Mouse (Mus musculus) adrenal gland, postnatal 4 days (tissue): ENCODE measurements around the gene Xrcc6. TPM values are rescaled to one million over a fixed set of nuclear protein-coding genes. Genes with fewer than 3 reads are reported as not detected.

Experiments used
- DNase-seq, 2 experiments: peaks; one replicate each; pipeline ENCODE4 v3.0.0; 2021 to 2022; ENCODE audit warnings: low spot score in 2 of 2, mixed read lengths in 2 of 2
- total RNA-seq, 2 experiments: library from RNA; stranded (reverse); gene quantifications; 2 replicates each; pipeline ENCODE4 v1.2.3; 2021

The Xrcc6 gene
- total RNA-seq, 2 experiments from 2014 or later: 89.4 to 92.6 TPM

GRCm38 (mm10) chr15:82073490-82073889 is 85.9 kb downstream of the Xrcc6 start:
- no peak for DNase-seq

- DNase-seq: no peak
Observed at GRCm38 (mm10) chr15:82079883-82080282, 92.2 kb downstream of the Xrcc6 start.

GRCm38 (mm10) chr15:82081161-82081560 is 93.5 kb downstream of the Xrcc6 start:
- no peak for DNase-seq

- DNase-seq: no peak
Observed at GRCm38 (mm10) chr15:82085606-82086005, 98.0 kb downstream of the Xrcc6 start.

- DNase-seq: no peak
Observed at GRCm38 (mm10) chr15:82086131-82086530, 98.5 kb downstream of the Xrcc6 start.

GRCm38 (mm10) chr15:82087266-82087665 is 99.6 kb downstream of the Xrcc6 start:
- no peak for DNase-seq

Other genes with a start within 250 kb of the Xrcc6 start
- gene Zc3h7b, start 242.8 kb upstream of the Xrcc6 start, total RNA-seq: 10 to 100 TPM; 94.6 to 98.5 TPM
- gene Rangap1, start 242.3 kb upstream of the Xrcc6 start, total RNA-seq: 10 to 100 TPM; 53.6 to 62.6 TPM
- gene Tef, start 185.4 kb upstream of the Xrcc6 start, total RNA-seq: 10 to 100 TPM; 84.6 to 86.1 TPM
- 10 to 100 TPM; 66.2 to 67.2 TPM for gene Tob2, start 129.0 kb upstream of the Xrcc6 start, total RNA-seq
- gene Phf5a, start 115.9 kb upstream of the Xrcc6 start, total RNA-seq: 10 to 100 TPM; 62.7 to 71.2 TPM
- gene Aco2, start 115.5 kb upstream of the Xrcc6 start, total RNA-seq: 100 to 1,000 TPM; 498 to 540 TPM
- 10 to 100 TPM; 25.3 to 27.9 TPM for gene Polr3h, start 61.6 kb upstream of the Xrcc6 start, total RNA-seq
- gene Csdc2, start 51.1 kb upstream of the Xrcc6 start, total RNA-seq: 10 to 100 TPM; 52.8 to 55.7 TPM
- gene Pmm1, start 26.9 kb upstream of the Xrcc6 start, total RNA-seq: 100 to 1,000 TPM in 1 of 2 experiments, 10 to 100 TPM in 1; 94.6 to 101 TPM
- not detected for gene 1700029P11Rik, start 7.3 kb upstream of the Xrcc6 start, total RNA-seq
- gene Desi1, start 46.0 kb downstream of the Xrcc6 start, total RNA-seq: 10 to 100 TPM; 83.6 to 95.1 TPM
- 100 to 1,000 TPM in 1 of 2 experiments, 10 to 100 TPM in 1; 92.5 to 102 TPM for gene Snu13, start 59.8 kb downstream of the Xrcc6 start, total RNA-seq
- gene 4930407I10Rik, start 71.3 kb downstream of the Xrcc6 start, total RNA-seq: not detected
- gene Mei1, start 82.2 kb downstream of the Xrcc6 start, total RNA-seq: 1 to 10 TPM; 3.5 to 3.8 TPM
- gene Ccdc134, start 140.1 kb downstream of the Xrcc6 start, total RNA-seq: 10 to 100 TPM; 11.1 to 11.3 TPM
- 10 to 100 TPM; 54.6 to 71.7 TPM for gene Srebf2, start 159.3 kb downstream of the Xrcc6 start, total RNA-seq
- gene Shisa8, start 225.0 kb downstream of the Xrcc6 start, total RNA-seq: under 1 TPM; 0.70 to 0.79 TPM
- gene Tnfrsf13c, start 236.5 kb downstream of the Xrcc6 start, total RNA-seq: 1 to 10 TPM in 1 of 2 experiments, under 1 TPM in 1; 0.65 to 1.5 TPM